Mouse (Mus musculus): Measurements from ENCODE around the gene Glod4. TPM values are rescaled to one million over a fixed set of nuclear protein-coding genes. Genes with fewer than 3 reads are reported as not detected.
"Not testable (repeated sequence)": the region's sequence is repeated elsewhere in the genome, so short reads cannot be mapped to it uniquely, and the experiment has no call there.

Glod4 gene
- polyA plus RNA-seq, 1 experiment from 2014 or later = 138 TPM

- peaks cover 20% of the 10 kb centered on the region; the same call in 1 of the 2 replicates for H3K4me1 ChIP-seq
- H3K4me3 ChIP-seq = peak overlapping the region; percentile 88
- H3K36me3 ChIP-seq = peaks cover 24% of the 10 kb centered on the region
- no peaks in the 10 kb centered on the region for H3K9me3 ChIP-seq
- peak overlapping the region; percentile 95 for H3K27ac ChIP-seq
- ATAC-seq (ENCODE audit: borderline replicate concordance, extremely low read depth, low FRiP score, low TSS enrichment) = peak; percentile 61
- peak overlapping the region; percentile 77 for H3K4me2 ChIP-seq
- H3K27me3 ChIP-seq = no peaks in the 10 kb centered on the region
- 1% methylated on average over 33 of the region's 33 CpGs for WGBS
- H3K9ac ChIP-seq = peak overlapping the region; percentile 95
These were observed 26.7 kb downstream of the Glod4 start for GRCm38 (mm10) chr11:76216681-76217389.

- Histone ChIP-seq H3K9ac (no peak overlapping the region), H3K36me3 (peaks cover 20% of the 10 kb centered on the region), H3K27ac (peak overlapping the region; percentile 95), H3K27me3 (no peaks in the 10 kb centered on the region), H3K4me1 (peaks cover 20% of the 10 kb centered on the region; the same call in 1 of the 2 replicates), H3K4me3 (peak overlapping the region; percentile 88), H3K9me3 (no peaks in the 10 kb centered on the region), H3K4me2 (peak overlapping the region; percentile 77)
- no peak for ATAC-seq (ENCODE audit: borderline replicate concordance, extremely low read depth, low FRiP score, low TSS enrichment)
- WGBS = 88% methylated on average over 5 of the region's 5 CpGs
These were observed 27.4 kb downstream of the Glod4 start for GRCm38 (mm10) chr11:76216049-76216540.

GRCm38 (mm10) chr11:76215011-76215410 is 28.5 kb downstream of the Glod4 start:
- no peak for ATAC-seq (ENCODE audit: borderline replicate concordance, extremely low read depth, low FRiP score, low TSS enrichment)
- Histone ChIP-seq H3K27ac (no peak overlapping the region), H3K27me3 (no peaks in the 10 kb centered on the region), H3K4me3 (no peak overlapping the region), H3K9me3 (no peaks in the 10 kb centered on the region), H3K4me2 (no peak overlapping the region), H3K9ac (no peak overlapping the region), H3K36me3 (peaks cover 21% of the 10 kb centered on the region), H3K4me1 (peaks cover 20% of the 10 kb centered on the region; the same call in 1 of the 2 replicates)
- 73% methylated on average over 2 of the region's 2 CpGs for WGBS

GRCm38 (mm10) chr11:76213841-76214240 is 29.7 kb downstream of the Glod4 start:
- Histone ChIP-seq H3K9ac (no peak overlapping the region), H3K27ac (no peak overlapping the region), H3K4me1 (peaks cover 20% of the 10 kb centered on the region; the same call in 1 of the 2 replicates), H3K4me3 (no peak overlapping the region), H3K9me3 (no peaks in the 10 kb centered on the region), H3K36me3 (peaks cover 30% of the 10 kb centered on the region), H3K27me3 (no peaks in the 10 kb centered on the region), H3K4me2 (no peak overlapping the region)
- WGBS = 84% methylated on average over 5 of the region's 5 CpGs
- ATAC-seq (ENCODE audit: borderline replicate concordance, extremely low read depth, low FRiP score, low TSS enrichment) = no peak

- H3K4me3 ChIP-seq; H3K9me3 ChIP-seq; ATAC-seq (ENCODE audit: borderline replicate concordance, extremely low read depth, low FRiP score, low TSS enrichment); H3K27ac ChIP-seq; H3K9ac ChIP-seq; H3K4me2 ChIP-seq; H3K27me3 ChIP-seq: not testable (repeated sequence)
- 90% methylated on average over 4 of the region's 6 CpGs for WGBS
- H3K4me1 ChIP-seq = peaks cover 11% of the 10 kb centered on the region; the same call in 1 of the 2 replicates
- peaks cover 48% of the 10 kb centered on the region for H3K36me3 ChIP-seq
These were observed 31.9 kb downstream of the Glod4 start for GRCm38 (mm10) chr11:76211595-76211994.

- WGBS = 60% methylated on average over 13 of the region's 13 CpGs
- no peak for ATAC-seq (ENCODE audit: borderline replicate concordance, extremely low read depth, low FRiP score, low TSS enrichment)
- Histone ChIP-seq H3K9ac (no peak overlapping the region), H3K4me2 (no peak overlapping the region), H3K27ac (no peak overlapping the region), H3K9me3 (no peaks in the 10 kb centered on the region), H3K4me1 (0 out of 2 replicates have a peak, but pooled peaks cover 5% of the 10 kb centered on the region), H3K4me3 (no peak overlapping the region), H3K36me3 (peaks cover 58% of the 10 kb centered on the region), H3K27me3 (no peaks in the 10 kb centered on the region)
These were observed 33.1 kb downstream of the Glod4 start for GRCm38 (mm10) chr11:76210228-76210985.

GRCm38 (mm10) chr11:76206793-76207192 is 36.7 kb downstream of the Glod4 start:
- no peak overlapping the region for H3K27ac ChIP-seq
- no peaks in the 10 kb centered on the region for H3K27me3 ChIP-seq
- H3K4me3 ChIP-seq = no peak overlapping the region
- 85% methylated on average over 5 of the region's 5 CpGs for WGBS
- H3K4me1 ChIP-seq = peaks cover 14% of the 10 kb centered on the region
- H3K9me3 ChIP-seq = no peaks in the 10 kb centered on the region
- no peak overlapping the region for H3K4me2 ChIP-seq
- no peak overlapping the region for H3K9ac ChIP-seq
- no peak for ATAC-seq (ENCODE audit: borderline replicate concordance, extremely low read depth, low FRiP score, low TSS enrichment)
- H3K36me3 ChIP-seq = peaks cover 48% of the 10 kb centered on the region

GRCm38 (mm10) chr11:76201761-76202674 is 41.5 kb downstream of the Glod4 start:
- peaks cover 3% of the 10 kb centered on the region; the same call in 1 of the 2 replicates for H3K27me3 ChIP-seq
- ATAC-seq (ENCODE audit: borderline replicate concordance, extremely low read depth, low FRiP score, low TSS enrichment) = peak; percentile 99
- no peaks in the 10 kb centered on the region for H3K9me3 ChIP-seq
- peaks cover 22% of the 10 kb centered on the region for H3K4me1 ChIP-seq
- WGBS = under 1% methylated on average over 83 of the region's 90 CpGs
- peak overlapping the region; percentile 92 for H3K4me3 ChIP-seq
- peak overlapping the region; percentile 91 for H3K9ac ChIP-seq
- peak overlapping the region; percentile 73 for H3K27ac ChIP-seq
- H3K4me2 ChIP-seq = peak overlapping the region; percentile 85
- peaks cover 18% of the 10 kb centered on the region for H3K36me3 ChIP-seq

GRCm38 (mm10) chr11:76196977-76197469 is 46.5 kb downstream of the Glod4 start:
- H3K36me3 ChIP-seq = no peaks in the 10 kb centered on the region
- H3K9ac ChIP-seq = no peak overlapping the region
- ATAC-seq (ENCODE audit: borderline replicate concordance, extremely low read depth, low FRiP score, low TSS enrichment) = no peak
- peaks cover 12% of the 10 kb centered on the region; the same call in 1 of the 2 replicates for H3K4me1 ChIP-seq
- 28% methylated on average over 8 of the region's 8 CpGs for WGBS
- H3K9me3 ChIP-seq = no peaks in the 10 kb centered on the region
- no peak overlapping the region; the same call in 1 of the 2 replicates for H3K4me2 ChIP-seq
- no peak overlapping the region for H3K4me3 ChIP-seq
- peaks cover 3% of the 10 kb centered on the region; the same call in 1 of the 2 replicates for H3K27me3 ChIP-seq
- no peak overlapping the region for H3K27ac ChIP-seq

- Histone ChIP-seq H3K4me3 (no peak overlapping the region), H3K36me3 (no peaks in the 10 kb centered on the region), H3K27ac (no peak overlapping the region), H3K9ac (no peak overlapping the region), H3K4me2 (no peak overlapping the region), H3K27me3 (peaks cover 3% of the 10 kb centered on the region; the same call in 1 of the 2 replicates), H3K9me3 (no peaks in the 10 kb centered on the region), H3K4me1 (peaks cover 9% of the 10 kb centered on the region; the same call in 1 of the 2 replicates)
- ATAC-seq (ENCODE audit: borderline replicate concordance, extremely low read depth, low FRiP score, low TSS enrichment) = no peak
- 47% methylated on average over 8 of the region's 8 CpGs for WGBS
These were observed 47.1 kb downstream of the Glod4 start for GRCm38 (mm10) chr11:76196275-76196976.

All from lung, embryonic 15.5 days (tissue).